Mouse (Mus musculus): ENCODE results near the gene Rab3il1.

Gene Rab3il1

DNA sequence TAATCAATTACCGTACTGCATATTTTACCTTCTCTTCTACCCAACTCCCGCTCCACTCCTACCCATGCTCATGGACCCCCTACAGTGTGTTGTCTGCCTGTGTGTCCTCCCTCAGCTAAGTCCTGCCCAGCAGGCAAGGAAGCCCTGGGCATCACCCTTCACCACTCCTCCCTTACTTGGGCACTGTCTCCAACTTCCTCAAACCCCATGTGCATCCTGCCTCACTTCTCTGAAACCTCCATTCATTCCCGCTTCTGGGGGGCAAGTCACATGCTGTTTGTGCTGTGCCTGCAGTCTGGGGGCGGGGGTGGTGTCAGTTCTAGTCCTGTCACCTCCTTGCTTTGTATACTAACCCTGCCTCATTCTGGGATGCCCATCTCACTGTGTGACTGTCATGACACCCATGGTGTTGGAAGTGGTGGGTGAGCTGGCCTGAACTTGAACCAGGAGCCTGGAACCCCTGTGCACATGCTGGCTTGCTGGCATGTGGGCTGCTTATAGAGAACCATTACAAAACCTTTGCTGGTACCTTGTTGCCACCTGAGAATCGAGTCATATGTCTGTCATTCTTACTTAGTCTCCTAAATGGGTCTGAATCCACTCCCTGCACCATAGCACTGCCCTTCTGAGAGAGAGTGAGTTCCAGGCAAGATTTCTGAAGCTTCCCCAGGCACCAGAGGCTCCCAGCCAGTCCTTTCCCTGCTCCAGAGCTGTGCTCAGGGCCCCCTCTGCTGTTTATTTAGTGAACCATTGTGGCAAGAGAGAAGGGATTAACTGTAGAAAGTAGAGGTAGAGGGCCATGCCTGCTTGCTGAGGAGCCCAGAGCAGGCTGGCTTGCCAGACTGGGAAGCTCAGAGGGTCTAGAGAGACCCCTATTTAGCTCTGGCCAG lies 21.2 kb downstream of the Rab3il1 start:
- Histone ChIP-seq H3K27me3 (ENCODE audit: insufficient read depth, low read length) (peaks cover 40% of the 10 kb centered on the region), H3K9me3 (ENCODE audit: low read length) (no peaks in the 10 kb centered on the region), H3K4me3 (replicated peaks; ENCODE audit: low read length) (no peak overlapping the region), H3K36me3 (ENCODE audit: insufficient read depth, low read length) (peaks cover 7% of the 10 kb centered on the region; the same call in 1 of the 2 replicates), H3K4me1 (replicated peaks; ENCODE audit: low read depth, low read length) (peaks cover 59% of the 10 kb centered on the region)
- peak; percentile 21 for TF ChIP-seq CTCF (conservative IDR thresholded peaks at IDR 0.05; ENCODE audit: low read length)
- no peak for TF ChIP-seq POU5F1 (IDR thresholded peaks at IDR 0.05; ENCODE audit: borderline replicate concordance, low read length)

- TF ChIP-seq POU5F1 (IDR thresholded peaks at IDR 0.05; ENCODE audit: borderline replicate concordance, low read length) (no peak), CTCF (conservative IDR thresholded peaks at IDR 0.05; ENCODE audit: low read length) (no peak), NANOG (IDR thresholded peaks at IDR 0.05; ENCODE audit: borderline replicate concordance, low read length) (no peak)
- Histone ChIP-seq H3K27me3 (ENCODE audit: insufficient read depth, low read length) (peaks cover 38% of the 10 kb centered on the region), H3K4me3 (replicated peaks; ENCODE audit: low read length) (no peak overlapping the region), H3K9me3 (ENCODE audit: low read length) (no peaks in the 10 kb centered on the region), H3K4me1 (replicated peaks; ENCODE audit: low read depth, low read length) (peaks cover 55% of the 10 kb centered on the region), H3K36me3 (ENCODE audit: insufficient read depth, low read length) (peaks cover 13% of the 10 kb centered on the region; the same call in 1 of the 2 replicates)
These were observed 21.9 kb downstream of the Rab3il1 start for GRCm38 (mm10) chr19:10023304-10023758.

GRCm38 (mm10) chr19:10025169-10025875 lies 23.9 kb downstream of the Rab3il1 start:
- H3K9me3 ChIP-seq (ENCODE audit: low read length), result no peaks in the 10 kb centered on the region
- H3K27me3 ChIP-seq (ENCODE audit: insufficient read depth, low read length), result peaks cover 27% of the 10 kb centered on the region
- TF ChIP-seq CTCF (conservative IDR thresholded peaks at IDR 0.05; ENCODE audit: low read length) (no peak), POU5F1 (IDR thresholded peaks at IDR 0.05; ENCODE audit: borderline replicate concordance, low read length) (no peak), NANOG (IDR thresholded peaks at IDR 0.05; ENCODE audit: borderline replicate concordance, low read length) (no peak)
- peaks cover 36% of the 10 kb centered on the region for H3K4me1 ChIP-seq (replicated peaks; ENCODE audit: low read depth, low read length)
- H3K4me3 ChIP-seq (replicated peaks; ENCODE audit: low read length), result no peak overlapping the region
- peaks cover 24% of the 10 kb centered on the region; the same call in 1 of the 2 replicates for H3K36me3 ChIP-seq (ENCODE audit: insufficient read depth, low read length)

DNA sequence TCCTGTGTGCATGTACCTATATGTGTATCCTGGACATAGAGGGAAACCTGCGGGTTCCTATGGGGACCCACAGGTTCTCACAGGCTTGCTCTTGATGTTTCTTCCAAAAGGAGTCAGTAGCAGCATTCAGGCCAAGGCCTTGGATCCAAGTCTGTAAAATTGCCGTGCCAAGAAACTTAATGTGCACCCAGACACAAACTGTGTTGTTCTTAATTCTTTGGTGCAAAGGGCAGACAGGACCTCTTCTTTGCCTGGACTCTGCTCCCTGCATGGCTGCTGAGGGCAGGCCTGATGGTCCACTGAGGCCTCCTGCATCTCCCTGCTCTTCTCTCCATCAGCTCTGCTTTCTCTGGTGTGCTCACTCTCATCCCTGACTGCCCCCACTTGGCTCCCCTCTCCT lies 28.3 kb downstream of the Rab3il1 start:
- Histone ChIP-seq H3K4me3 (replicated peaks; ENCODE audit: low read length) (no peak overlapping the region), H3K9me3 (ENCODE audit: low read length) (no peaks in the 10 kb centered on the region), H3K36me3 (ENCODE audit: insufficient read depth, low read length) (peaks cover 36% of the 10 kb centered on the region; the same call in 1 of the 2 replicates), H3K27me3 (ENCODE audit: insufficient read depth, low read length) (peaks cover 24% of the 10 kb centered on the region), H3K4me1 (replicated peaks; ENCODE audit: low read depth, low read length) (peaks cover 19% of the 10 kb centered on the region)
- TF ChIP-seq CTCF (conservative IDR thresholded peaks at IDR 0.05; ENCODE audit: low read length), result no peak
- no peak for TF ChIP-seq NANOG (IDR thresholded peaks at IDR 0.05; ENCODE audit: borderline replicate concordance, low read length)
- TF ChIP-seq POU5F1 (IDR thresholded peaks at IDR 0.05; ENCODE audit: borderline replicate concordance, low read length), result no peak

GRCm38 (mm10) chr19:10033211-10033973 lies 31.9 kb downstream of the Rab3il1 start:
- H3K9me3 ChIP-seq (ENCODE audit: low read length), result no peaks in the 10 kb centered on the region
- peaks cover 5% of the 10 kb centered on the region; the same call in 1 of the 2 replicates for H3K4me1 ChIP-seq (replicated peaks; ENCODE audit: low read depth, low read length)
- peaks cover 25% of the 10 kb centered on the region for H3K27me3 ChIP-seq (ENCODE audit: insufficient read depth, low read length)
- no peak overlapping the region for H3K4me3 ChIP-seq (replicated peaks; ENCODE audit: low read length)
- TF ChIP-seq NANOG (IDR thresholded peaks at IDR 0.05; ENCODE audit: borderline replicate concordance, low read length), result no peak
- TF ChIP-seq POU5F1 (IDR thresholded peaks at IDR 0.05; ENCODE audit: borderline replicate concordance, low read length), result no peak
- peak; percentile 92 for TF ChIP-seq CTCF (conservative IDR thresholded peaks at IDR 0.05; ENCODE audit: low read length)
- H3K36me3 ChIP-seq (ENCODE audit: insufficient read depth, low read length), result peaks cover 22% of the 10 kb centered on the region; the same call in 1 of the 2 replicates

DNA sequence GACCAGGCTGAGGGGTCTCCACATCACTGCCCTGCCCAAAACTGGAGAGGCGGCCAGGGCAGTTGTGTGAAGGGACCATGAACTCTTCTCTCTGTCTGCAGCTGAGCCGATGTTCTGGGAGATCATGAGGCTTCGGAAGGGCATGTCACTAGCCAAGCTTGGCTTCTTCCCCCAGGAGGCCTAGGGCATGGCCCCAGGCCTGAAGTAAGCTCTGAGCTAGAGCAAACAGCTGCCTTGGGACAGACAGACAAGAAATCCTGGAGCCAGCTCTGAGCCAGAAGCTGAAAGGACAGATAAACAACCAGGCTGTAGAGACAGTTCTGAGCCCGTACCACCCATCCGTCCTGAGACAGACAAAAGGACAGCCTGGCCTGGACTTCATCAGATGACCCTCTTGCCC lies 32.9 kb downstream of the Rab3il1 start:
- peaks cover 32% of the 10 kb centered on the region for H3K27me3 ChIP-seq (ENCODE audit: insufficient read depth, low read length)
- H3K4me1 ChIP-seq (replicated peaks; ENCODE audit: low read depth, low read length), result peaks cover 6% of the 10 kb centered on the region
- H3K4me3 ChIP-seq (replicated peaks; ENCODE audit: low read length), result no peak overlapping the region
- no peaks in the 10 kb centered on the region for H3K9me3 ChIP-seq (ENCODE audit: low read length)
- TF ChIP-seq CTCF (conservative IDR thresholded peaks at IDR 0.05; ENCODE audit: low read length), result no peak
- no peak for TF ChIP-seq POU5F1 (IDR thresholded peaks at IDR 0.05; ENCODE audit: borderline replicate concordance, low read length)
- TF ChIP-seq NANOG (IDR thresholded peaks at IDR 0.05; ENCODE audit: borderline replicate concordance, low read length), result no peak
- H3K36me3 ChIP-seq (ENCODE audit: insufficient read depth, low read length), result peaks cover 21% of the 10 kb centered on the region; the same call in 1 of the 2 replicates

DNA sequence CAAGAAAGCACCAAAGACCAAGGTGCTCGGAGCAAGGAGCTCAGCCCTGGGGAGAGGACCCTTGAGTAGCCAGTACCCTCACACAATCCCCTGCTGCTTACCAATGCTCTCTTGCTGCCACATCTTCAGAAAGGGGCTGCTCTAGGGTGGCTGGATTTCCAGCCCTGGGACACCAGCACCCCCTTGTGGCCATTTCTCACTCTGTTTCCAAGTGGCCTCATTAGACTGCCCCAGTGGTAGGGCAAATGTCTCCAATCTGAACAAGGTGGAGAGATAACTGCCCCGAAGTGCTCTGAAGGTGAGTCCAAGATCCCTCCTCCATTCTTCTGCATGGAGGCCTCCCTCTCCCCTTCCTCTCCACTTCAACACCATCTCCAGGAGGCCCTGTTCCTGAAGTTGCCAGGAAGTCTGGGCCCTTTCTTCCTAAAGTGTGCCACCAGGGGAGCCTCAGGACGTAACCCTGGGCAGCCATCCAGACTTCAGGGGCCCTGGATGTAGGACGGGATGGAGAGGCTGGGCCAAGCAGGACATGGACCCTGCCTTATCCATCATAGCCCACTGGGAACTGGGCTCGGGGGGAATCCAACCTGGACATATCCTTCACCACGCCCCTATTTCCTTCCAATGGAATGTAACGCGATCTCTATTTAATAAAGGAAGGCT lies 33.4 kb downstream of the Rab3il1 start:
- TF ChIP-seq NANOG (IDR thresholded peaks at IDR 0.05; ENCODE audit: borderline replicate concordance, low read length), result no peak
- TF ChIP-seq CTCF (conservative IDR thresholded peaks at IDR 0.05; ENCODE audit: low read length), result peak; percentile 88
- TF ChIP-seq POU5F1 (IDR thresholded peaks at IDR 0.05; ENCODE audit: borderline replicate concordance, low read length), result no peak

More for the DNA sequence above, 33.4 kb downstream of the Rab3il1 start:
- peaks cover 10% of the 10 kb centered on the region for H3K4me1 ChIP-seq (replicated peaks; ENCODE audit: low read depth, low read length)
- peaks cover 36% of the 10 kb centered on the region for H3K27me3 ChIP-seq (ENCODE audit: insufficient read depth, low read length)
- no peak overlapping the region for H3K4me3 ChIP-seq (replicated peaks; ENCODE audit: low read length)
- H3K9me3 ChIP-seq (ENCODE audit: low read length), result no peaks in the 10 kb centered on the region
- peaks cover 16% of the 10 kb centered on the region; the same call in 1 of the 2 replicates for H3K36me3 ChIP-seq (ENCODE audit: insufficient read depth, low read length)

All from E14TG2a.4 (cell line).